Mouse (Mus musculus): ENCODE data around the gene Chpf2. TPM values are rescaled to one million over a fixed set of nuclear protein-coding genes. Genes with fewer than 3 reads are reported as not detected.
A peak's percentile ranks its signal among the peaks of the same experiment; 100 is the strongest.

The Chpf2 gene
- polyA plus RNA-seq, 1 experiment from 2014 or later, result 14.8 TPM

- 77% methylated on average over 10 of the region's 10 CpGs for WGBS
- no peak overlapping the region for H3K4me3 ChIP-seq
- peaks cover 61% of the 10 kb centered on the region for H3K36me3 ChIP-seq
- DNase-seq (ENCODE audit: low spot score), result no peak
- peaks cover 76% of the 10 kb centered on the region for H3K4me1 ChIP-seq
- H3K9me3 ChIP-seq (replicated peaks), result no peaks in the 10 kb centered on the region
- H3K27me3 ChIP-seq (ENCODE audit: low read depth, poor library complexity, severe bottlenecking), result peaks cover 54% of the 10 kb centered on the region
- no peak overlapping the region for H3K27ac ChIP-seq (replicated peaks)
Measured at GRCm38 (mm10) chr5:24593928-24594327, 7.4 kb downstream of the Chpf2 start.

GRCm38 (mm10) chr5:24594346-24594745 lies 7.8 kb downstream of the Chpf2 start:
- H3K9me3 ChIP-seq (replicated peaks), result no peaks in the 10 kb centered on the region
- 93% methylated on average over 5 of the region's 5 CpGs for WGBS
- no peak overlapping the region for H3K4me3 ChIP-seq
- peaks cover 56% of the 10 kb centered on the region for H3K36me3 ChIP-seq
- H3K4me1 ChIP-seq, result peaks cover 76% of the 10 kb centered on the region
- no peak for DNase-seq (ENCODE audit: low spot score)
- H3K27ac ChIP-seq (replicated peaks), result no peak overlapping the region
- peaks cover 59% of the 10 kb centered on the region for H3K27me3 ChIP-seq (ENCODE audit: low read depth, poor library complexity, severe bottlenecking)

- Histone ChIP-seq H3K4me1 (peaks cover 80% of the 10 kb centered on the region), H3K4me3 (no peak overlapping the region), H3K27me3 (ENCODE audit: low read depth, poor library complexity, severe bottlenecking) (peaks cover 66% of the 10 kb centered on the region), H3K36me3 (peaks cover 48% of the 10 kb centered on the region), H3K9me3 (replicated peaks) (no peaks in the 10 kb centered on the region), H3K27ac (replicated peaks) (peak overlapping the region; percentile 89)
- 83% methylated on average over 5 of the region's 5 CpGs for WGBS
- no peak for DNase-seq (ENCODE audit: low spot score)
Measured at GRCm38 (mm10) chr5:24595261-24595660, 8.7 kb downstream of the Chpf2 start.

- Histone ChIP-seq H3K36me3 (peaks cover 47% of the 10 kb centered on the region), H3K4me1 (peaks cover 84% of the 10 kb centered on the region), H3K27ac (replicated peaks) (peak overlapping the region; percentile 89), H3K9me3 (replicated peaks) (no peaks in the 10 kb centered on the region), H3K4me3 (peak overlapping the region; percentile 39; the same call in 1 of the 2 replicates), H3K27me3 (ENCODE audit: low read depth, poor library complexity, severe bottlenecking) (peaks cover 69% of the 10 kb centered on the region)
- DNase-seq (ENCODE audit: low spot score), result no peak
- 52% methylated on average over 14 of the region's 14 CpGs for WGBS
Measured at GRCm38 (mm10) chr5:24595786-24596380, 9.3 kb downstream of the Chpf2 start.

GRCm38 (mm10) chr5:24596519-24597171 lies 10.1 kb downstream of the Chpf2 start:
- WGBS, result 12% methylated on average over 11 of the region's 11 CpGs
- Histone ChIP-seq H3K27me3 (ENCODE audit: low read depth, poor library complexity, severe bottlenecking) (peaks cover 70% of the 10 kb centered on the region), H3K4me3 (peak overlapping the region; percentile 39), H3K27ac (replicated peaks) (peak overlapping the region; percentile 89), H3K4me1 (peaks cover 84% of the 10 kb centered on the region), H3K9me3 (replicated peaks) (no peaks in the 10 kb centered on the region), H3K36me3 (peaks cover 39% of the 10 kb centered on the region)
- DNase-seq (ENCODE audit: low spot score), result peak; percentile 59

GRCm38 (mm10) chr5:24597221-24597728 lies 10.7 kb downstream of the Chpf2 start:
- peak; percentile 80 for DNase-seq (ENCODE audit: low spot score)
- WGBS, result 50% methylated on average over 2 of the region's 2 CpGs
- peak overlapping the region; percentile 89 for H3K27ac ChIP-seq (replicated peaks)
- peak overlapping the region; percentile 39 for H3K4me3 ChIP-seq
- H3K9me3 ChIP-seq (replicated peaks), result no peaks in the 10 kb centered on the region
- peaks cover 84% of the 10 kb centered on the region for H3K4me1 ChIP-seq
- peaks cover 67% of the 10 kb centered on the region for H3K27me3 ChIP-seq (ENCODE audit: low read depth, poor library complexity, severe bottlenecking)
- H3K36me3 ChIP-seq, result peaks cover 33% of the 10 kb centered on the region

- peaks cover 61% of the 10 kb centered on the region for H3K27me3 ChIP-seq (ENCODE audit: low read depth, poor library complexity, severe bottlenecking)
- peak overlapping the region; percentile 60 for H3K4me3 ChIP-seq
- no peak for DNase-seq (ENCODE audit: low spot score)
- H3K4me1 ChIP-seq, result peaks cover 85% of the 10 kb centered on the region
- H3K36me3 ChIP-seq, result peaks cover 25% of the 10 kb centered on the region
- no peaks in the 10 kb centered on the region for H3K9me3 ChIP-seq (replicated peaks)
- peak overlapping the region; percentile 83 for H3K27ac ChIP-seq (replicated peaks)
- 24% methylated on average over 15 of the region's 15 CpGs for WGBS
Measured at GRCm38 (mm10) chr5:24597901-24598569, 11.5 kb downstream of the Chpf2 start.

GRCm38 (mm10) chr5:24598570-24599006 lies 12.0 kb downstream of the Chpf2 start:
- H3K27me3 ChIP-seq (ENCODE audit: low read depth, poor library complexity, severe bottlenecking), result peaks cover 58% of the 10 kb centered on the region
- peak; percentile 76 for DNase-seq (ENCODE audit: low spot score)
- no peaks in the 10 kb centered on the region for H3K9me3 ChIP-seq (replicated peaks)
- H3K27ac ChIP-seq (replicated peaks), result peak overlapping the region; percentile 83
- peaks cover 87% of the 10 kb centered on the region for H3K4me1 ChIP-seq
- 1% methylated on average over 41 of the region's 41 CpGs for WGBS
- H3K4me3 ChIP-seq, result peak overlapping the region; percentile 60
- H3K36me3 ChIP-seq, result peaks cover 20% of the 10 kb centered on the region

GRCm38 (mm10) chr5:24599137-24599536 lies 12.6 kb downstream of the Chpf2 start:
- peaks cover 90% of the 10 kb centered on the region for H3K4me1 ChIP-seq
- peak overlapping the region; percentile 83 for H3K27ac ChIP-seq (replicated peaks)
- H3K4me3 ChIP-seq, result peak overlapping the region; percentile 60
- 11% methylated on average over 8 of the region's 8 CpGs for WGBS
- no peak for DNase-seq (ENCODE audit: low spot score)
- H3K9me3 ChIP-seq (replicated peaks), result no peaks in the 10 kb centered on the region
- peaks cover 14% of the 10 kb centered on the region for H3K36me3 ChIP-seq
- peaks cover 58% of the 10 kb centered on the region for H3K27me3 ChIP-seq (ENCODE audit: low read depth, poor library complexity, severe bottlenecking)

- H3K4me3 ChIP-seq, result peak overlapping the region; percentile 75
- peaks cover 3% of the 10 kb centered on the region for H3K36me3 ChIP-seq
- H3K27ac ChIP-seq (replicated peaks), result no peak overlapping the region
- H3K27me3 ChIP-seq (ENCODE audit: low read depth, poor library complexity, severe bottlenecking), result peaks cover 53% of the 10 kb centered on the region
- no peak for DNase-seq (ENCODE audit: low spot score)
- H3K4me1 ChIP-seq, result peaks cover 94% of the 10 kb centered on the region
- H3K9me3 ChIP-seq (replicated peaks), result no peaks in the 10 kb centered on the region
- 62% methylated on average over 2 of the region's 2 CpGs for WGBS
Measured at GRCm38 (mm10) chr5:24600236-24600635, 13.7 kb downstream of the Chpf2 start.

- Histone ChIP-seq H3K36me3 (no peaks in the 10 kb centered on the region), H3K4me1 (peaks cover 94% of the 10 kb centered on the region), H3K27me3 (ENCODE audit: low read depth, poor library complexity, severe bottlenecking) (peaks cover 57% of the 10 kb centered on the region), H3K4me3 (peak overlapping the region; percentile 75), H3K9me3 (replicated peaks) (no peaks in the 10 kb centered on the region), H3K27ac (replicated peaks) (peak overlapping the region; percentile 97)
- DNase-seq (ENCODE audit: low spot score), result no peak
- WGBS, result 1% methylated on average over 33 of the region's 33 CpGs
Measured at GRCm38 (mm10) chr5:24601071-24601835, 14.7 kb downstream of the Chpf2 start.

Data from midbrain, embryonic 10.5 days (tissue).